Mouse (Mus musculus) embryonic fibroblast, embryonic 13.5 days (primary cell): ENCODE data around the gene Dcxr. TPM values are rescaled to one million over a fixed set of nuclear protein-coding genes. Genes with fewer than 3 reads are reported as not detected.

ENCODE experiments used
- H3K27ac ChIP-seq: 2 replicates; pipeline ENCODE4 v1.5.1; 2012; ENCODE audit warnings: low read length, control low read depth, inconsistent platforms; ENCODE audit not compliant: insufficient read depth
- H3K4me1 ChIP-seq: 2 replicates; pipeline ENCODE4 v1.6.1; 2011; ENCODE audit warnings: low read length; ENCODE audit not compliant: control insufficient read depth, insufficient read depth
- H3K4me3 ChIP-seq: 2 replicates; pipeline ENCODE4 v1.5.1; 2011; ENCODE audit warnings: mild to moderate bottlenecking, control low read depth, low read length; ENCODE audit not compliant: insufficient read depth
- CTCF ChIP-seq: IDR thresholded peaks from 2 replicates; pipeline ENCODE4 v1.5.1; 2011; ENCODE audit warnings: mild to moderate bottlenecking, control low read depth, low read length, moderate library complexity, borderline replicate concordance; ENCODE audit not compliant: insufficient read depth
- POLR2A ChIP-seq: IDR thresholded peaks from 2 replicates; pipeline ENCODE4 v1.6.1; 2011; ENCODE audit warnings: low read depth, mild to moderate bottlenecking, control low read depth, low read length, moderate library complexity
- polyA plus RNA-seq: library from polyadenylated mRNA; stranded (reverse); fragments of >200 nt; gene quantifications from 2 replicates; pipeline ENCODE4 v1.2.4, GENCODE M21; 2011; ENCODE audit warnings: low read depth; ENCODE audit not compliant: missing spikeins, insufficient read length

Dcxr gene
- polyA plus RNA-seq, 1 experiment, result 31.6 TPM

DNA sequence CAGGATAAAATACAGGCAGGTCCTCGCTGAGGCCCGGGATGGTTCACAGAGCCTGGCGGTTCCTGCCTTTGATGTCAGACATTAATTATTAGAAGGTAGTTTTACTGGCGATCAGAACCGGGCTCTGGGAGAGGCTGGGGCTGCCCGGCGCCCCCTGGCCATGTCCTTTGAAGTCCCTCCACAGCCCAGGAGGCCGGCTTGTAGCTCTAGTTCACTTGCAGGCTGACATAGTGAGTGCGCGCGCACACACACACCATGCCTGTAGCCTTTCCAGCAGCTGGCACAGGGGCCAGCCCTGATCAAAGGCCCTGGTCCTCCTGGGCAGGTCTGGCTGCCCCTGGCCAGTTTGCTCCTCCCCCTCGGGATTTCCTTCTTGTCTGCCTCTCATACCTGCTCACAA, 31.4 kb downstream of the Dcxr start:
- TF ChIP-seq CTCF, result no peak
- TF ChIP-seq POLR2A, result no peak
- peaks cover 17% of the 10 kb centered on the region for H3K4me1 ChIP-seq
- H3K27ac ChIP-seq, result no peak overlapping the region
- no peak overlapping the region for H3K4me3 ChIP-seq

DNA sequence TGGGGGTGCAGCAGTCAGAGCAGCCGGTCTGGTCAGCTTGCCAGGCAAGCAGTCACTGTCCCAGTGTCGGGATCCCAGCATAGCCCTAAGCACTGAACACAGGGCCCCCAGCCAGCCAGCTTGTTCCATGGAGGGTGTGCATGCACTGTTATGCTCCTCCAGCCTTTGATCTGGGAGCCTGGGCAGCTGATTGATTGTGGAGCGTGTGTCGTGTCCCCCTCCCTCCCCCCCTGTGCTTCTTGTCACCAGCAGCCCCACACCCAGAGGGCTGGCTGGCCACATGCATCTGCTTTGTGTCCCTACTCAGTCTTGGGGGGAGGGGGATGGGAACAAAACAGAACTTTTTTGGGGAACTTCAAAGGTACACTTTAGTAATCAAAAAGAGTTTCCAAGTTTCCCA, 31.9 kb downstream of the Dcxr start:
- peaks cover 17% of the 10 kb centered on the region for H3K4me1 ChIP-seq
- TF ChIP-seq CTCF (no peak), POLR2A (no peak)
- no peak overlapping the region for H3K27ac ChIP-seq
- no peak overlapping the region for H3K4me3 ChIP-seq

DNA sequence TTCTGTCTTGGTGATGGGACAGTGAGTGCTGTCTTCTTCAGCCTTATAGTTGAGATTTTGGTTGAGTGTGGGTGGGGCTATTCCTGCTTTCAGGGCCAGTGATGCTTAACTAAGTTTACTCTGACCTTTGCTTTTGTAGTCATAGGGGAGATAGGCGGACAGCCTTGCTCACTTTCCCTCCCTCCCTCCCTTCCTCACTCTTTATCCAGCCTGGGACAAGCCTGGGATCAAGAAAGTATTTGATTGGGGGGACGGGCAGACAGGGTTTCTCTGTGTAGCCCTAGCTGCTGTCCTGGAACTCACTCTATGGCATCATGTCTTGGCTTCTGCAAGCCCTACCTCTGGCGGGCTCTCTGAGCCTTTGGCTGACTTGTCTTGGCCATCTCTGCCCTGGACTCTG, 33.6 kb downstream of the Dcxr start:
- peaks cover 6% of the 10 kb centered on the region; the same call in 1 of the 2 replicates for H3K4me1 ChIP-seq
- H3K4me3 ChIP-seq, result no peak overlapping the region
- TF ChIP-seq POLR2A (no peak), CTCF (no peak)
- H3K27ac ChIP-seq, result no peak overlapping the region

DNA sequence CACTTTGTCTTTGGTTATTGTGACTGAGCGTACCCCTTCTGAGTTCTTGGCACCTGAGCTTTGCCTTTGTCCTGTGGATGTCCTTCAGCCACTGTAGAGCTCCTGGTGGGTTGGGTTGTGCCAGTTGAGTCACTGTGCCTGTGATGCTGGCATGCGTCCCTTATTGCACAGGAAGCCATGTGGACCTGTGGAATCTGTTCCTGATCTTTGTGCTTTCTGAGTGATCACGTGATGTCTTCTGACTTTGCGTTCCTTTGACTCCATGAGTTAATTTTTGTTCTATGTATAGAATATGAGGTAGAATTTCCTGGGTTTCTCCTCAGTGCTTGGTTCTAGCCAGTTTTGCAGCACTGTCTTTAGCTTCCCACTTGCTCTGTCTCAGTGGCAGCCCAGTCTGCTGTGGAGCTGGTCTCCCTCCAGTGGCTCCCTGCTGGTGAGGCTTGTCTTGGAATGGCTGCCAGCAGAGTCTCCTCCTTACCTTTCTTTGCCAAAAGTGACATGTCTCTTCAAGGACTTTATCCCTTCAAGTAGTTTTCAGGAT, 34.5 kb downstream of the Dcxr start:
- TF ChIP-seq CTCF (no peak), POLR2A (no peak)

DNA sequence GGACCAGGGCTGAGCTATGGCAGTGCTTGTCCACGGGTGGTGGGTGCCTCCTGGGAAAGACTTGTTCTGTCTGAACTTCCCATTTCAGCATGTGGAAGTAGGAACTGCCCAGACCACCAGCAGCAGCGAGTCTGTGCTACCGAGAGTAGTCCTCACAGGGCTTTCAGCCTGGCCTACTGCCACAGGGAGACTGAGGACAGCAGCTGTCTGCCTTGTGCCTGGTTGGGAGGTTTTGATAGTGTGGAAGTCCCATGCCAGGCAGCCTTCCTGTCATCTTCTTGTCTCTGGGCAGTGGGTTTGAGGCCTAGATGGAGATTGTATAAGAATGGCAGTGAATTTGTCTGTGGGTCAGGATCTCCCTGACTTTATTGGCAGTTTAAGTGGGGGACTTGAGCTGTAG, 37.7 kb downstream of the Dcxr start:
- no peak overlapping the region for H3K27ac ChIP-seq
- H3K4me1 ChIP-seq, result 0 out of 2 replicates have a peak, but pooled peaks cover 2% of the 10 kb centered on the region
- H3K4me3 ChIP-seq, result no peak overlapping the region
- TF ChIP-seq CTCF (no peak), POLR2A (no peak)

More for the DNA sequence above, 34.5 kb downstream of the Dcxr start:
- 0 out of 2 replicates have a peak, but pooled peaks cover 2% of the 10 kb centered on the region for H3K4me1 ChIP-seq
- H3K27ac ChIP-seq, result no peak overlapping the region
- H3K4me3 ChIP-seq, result no peak overlapping the region

DNA sequence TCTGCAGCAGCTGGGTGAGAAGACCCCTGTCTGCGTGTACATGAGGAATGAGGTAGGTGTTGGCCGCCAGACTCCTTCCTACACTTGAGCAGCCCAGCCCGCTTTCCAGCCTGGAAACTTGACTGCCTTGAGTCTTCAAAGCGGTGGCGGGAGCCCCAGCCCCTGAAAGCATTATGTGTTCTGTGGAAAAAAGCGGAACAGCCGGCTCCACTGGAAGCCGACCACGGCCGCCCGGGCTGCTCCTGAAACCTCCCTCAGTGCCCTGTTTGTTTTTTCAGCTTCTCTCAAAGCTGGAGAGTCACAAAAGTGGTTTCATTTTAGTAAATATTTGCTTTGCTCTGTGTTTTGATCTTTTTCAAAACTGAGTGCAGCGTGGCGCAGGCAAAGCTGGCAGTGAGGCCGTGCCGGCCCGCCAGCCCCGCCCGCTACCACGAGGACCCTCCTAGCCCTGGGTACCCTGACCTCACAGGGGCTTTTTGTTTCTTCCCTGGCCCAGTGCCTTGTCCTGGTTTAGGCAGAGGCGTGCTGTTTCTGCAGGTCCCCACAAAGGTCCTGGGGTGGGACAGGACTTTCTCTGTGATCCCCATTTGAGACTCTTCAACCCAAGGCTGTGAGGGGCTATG, 40.3 kb downstream of the Dcxr start:
- no peak overlapping the region for H3K27ac ChIP-seq

DNA sequence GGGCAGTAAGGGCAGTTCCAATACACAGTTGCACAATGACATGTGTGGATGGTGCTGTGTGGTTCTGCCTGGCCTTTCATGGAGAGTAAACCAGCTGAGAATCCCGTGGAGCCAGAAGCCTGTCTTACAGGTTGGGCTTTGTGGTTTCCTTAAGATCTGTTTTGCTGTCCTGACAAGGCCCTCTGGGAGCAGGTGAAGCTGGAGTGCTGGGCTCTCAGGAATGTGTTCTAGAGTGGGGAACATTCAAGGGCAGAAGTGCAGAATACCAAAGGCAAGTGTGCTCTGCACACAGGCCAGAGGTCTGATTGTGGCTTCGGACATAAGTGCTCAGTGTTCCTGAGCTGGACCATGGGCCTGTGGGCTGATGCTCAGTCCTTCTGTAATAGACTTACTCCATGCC, 42.4 kb downstream of the Dcxr start:
- TF ChIP-seq POLR2A (no peak), CTCF (no peak)
- Histone ChIP-seq H3K27ac (no peak overlapping the region), H3K4me3 (no peak overlapping the region), H3K4me1 (no peaks in the 10 kb centered on the region)

More for the DNA sequence above, 40.3 kb downstream of the Dcxr start:
- H3K4me3 ChIP-seq, result no peak overlapping the region
- TF ChIP-seq POLR2A (no peak), CTCF (no peak)
- H3K4me1 ChIP-seq, result no peaks in the 10 kb centered on the region

DNA sequence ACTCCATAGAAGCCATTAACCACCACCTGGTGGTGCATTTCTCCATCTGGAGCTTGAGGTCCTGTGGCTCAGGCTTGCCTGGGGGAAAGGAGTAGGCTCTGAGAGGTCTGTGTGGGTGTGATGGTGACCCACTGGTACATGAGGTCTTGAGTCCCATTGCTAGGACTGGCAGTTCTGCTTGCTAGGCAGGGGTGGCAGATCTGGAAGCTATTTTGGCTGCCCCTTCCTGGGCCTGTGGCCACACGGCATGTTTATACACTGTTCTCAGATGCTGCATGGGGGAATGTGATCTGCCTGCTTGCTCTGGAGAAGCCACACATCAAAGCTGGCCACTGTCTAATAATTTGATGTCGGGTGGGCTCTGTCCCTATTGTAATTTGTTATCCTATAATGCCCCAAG, 43.0 kb downstream of the Dcxr start:
- H3K27ac ChIP-seq, result no peak overlapping the region
- TF ChIP-seq POLR2A (no peak), CTCF (no peak)
- H3K4me3 ChIP-seq, result no peak overlapping the region
- no peaks in the 10 kb centered on the region for H3K4me1 ChIP-seq

DNA sequence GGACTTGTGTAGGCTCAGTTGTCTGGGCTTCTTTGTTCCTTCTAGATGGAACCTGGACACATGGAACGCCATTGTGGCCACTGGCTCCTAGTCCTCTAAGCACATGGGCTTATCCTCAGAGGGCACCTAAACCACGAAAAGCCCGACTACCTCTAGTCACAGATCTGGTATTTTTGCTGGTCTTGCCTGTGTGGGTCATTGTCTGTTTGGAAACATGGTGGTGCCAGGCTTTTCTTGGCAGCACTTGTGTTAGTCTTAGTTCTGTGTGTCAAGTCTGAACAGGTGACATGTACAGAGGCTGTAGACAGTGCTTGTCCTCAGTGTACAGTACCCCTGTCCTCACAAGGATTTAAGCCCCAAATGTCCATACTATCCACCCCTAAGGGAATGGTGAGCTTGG, 43.5 kb downstream of the Dcxr start:
- H3K4me3 ChIP-seq, result no peak overlapping the region
- H3K27ac ChIP-seq, result no peak overlapping the region
- no peaks in the 10 kb centered on the region for H3K4me1 ChIP-seq
- TF ChIP-seq POLR2A, result no peak
- TF ChIP-seq CTCF, result no peak

DNA sequence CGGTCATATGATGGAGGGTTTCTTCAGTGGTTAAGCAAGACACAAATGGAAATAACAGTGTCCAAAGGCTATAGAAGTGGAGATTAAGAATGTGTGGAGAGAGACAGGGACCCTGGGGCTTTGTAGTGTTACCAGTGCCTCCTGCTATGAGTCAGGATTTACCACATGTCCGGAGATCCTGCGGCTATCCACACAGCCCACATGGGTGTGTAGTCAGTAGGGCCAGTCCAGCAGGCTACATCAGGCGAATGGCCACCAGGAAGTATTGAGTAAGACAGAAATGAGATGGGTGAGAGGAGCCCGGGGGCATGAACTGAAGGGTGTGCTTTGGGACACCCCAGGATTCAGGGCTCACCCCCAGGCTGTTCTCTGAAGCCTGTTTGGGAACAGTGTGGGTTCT, 44.4 kb downstream of the Dcxr start:
- Histone ChIP-seq H3K27ac (no peak overlapping the region), H3K4me1 (no peaks in the 10 kb centered on the region), H3K4me3 (no peak overlapping the region)
- TF ChIP-seq CTCF (no peak), POLR2A (no peak)

DNA sequence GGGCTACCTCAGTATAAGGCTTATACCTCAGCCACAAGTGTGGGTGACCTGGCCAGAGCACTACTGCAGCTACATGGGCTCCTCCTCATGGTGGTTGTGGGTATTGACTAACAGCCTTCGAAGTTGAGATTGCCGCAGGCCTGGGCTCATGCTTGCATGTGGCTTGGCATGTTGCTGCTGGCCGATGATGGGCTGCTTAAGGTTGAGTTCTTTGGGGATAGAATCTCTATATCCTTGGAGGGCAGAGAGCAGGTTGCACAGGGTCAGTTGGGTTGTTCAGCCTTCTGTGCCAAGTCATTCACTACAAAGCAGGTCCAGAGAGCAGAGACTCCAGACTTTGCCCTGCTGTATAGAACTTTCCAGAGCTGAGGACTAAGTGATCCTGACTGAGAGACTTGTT, 47.2 kb downstream of the Dcxr start:
- no peak for TF ChIP-seq POLR2A
- TF ChIP-seq CTCF, result peak; percentile 31; the same call in 1 of the 2 replicates
- H3K27ac ChIP-seq, result no peak overlapping the region
- H3K4me3 ChIP-seq, result no peak overlapping the region
- no peaks in the 10 kb centered on the region for H3K4me1 ChIP-seq
